ENCODE assay signal across 13 mouse cellular contexts in genomic region chr13:41510631-41511419, GRCm38 (mm10). TPM values are rescaled to one million over a fixed set of nuclear protein-coding genes. Genes with fewer than 3 reads are reported as not detected.
A peak's percentile ranks its signal among the peaks of the same experiment; 100 is the strongest.
DNase-seq lines count a peak whose midpoint lies in the region; ATAC-seq and TF ChIP-seq lines count a peak whose summit lies in the region.
"Had no signal": no experiment of that assay in that cellular context is flagged by ENCODE, and none has a peak within 500 bp of the region (broad histone marks: within the 10 kb centered on the region; RNA-seq: fewer than 3 reads in every experiment).

No protein-coding gene starts in this region.

- peak; percentile 24 for DNase-seq in gastrocnemius, adult 2 months
- no peak for DNase-seq in gastrocnemius, postnatal 36 days
- DNase-seq in lung, postnatal 0 days (ENCODE audit: low spot score), result peak; percentile 92
- DNase-seq in lung, postnatal 25 days (ENCODE audit: low spot score), result no peak
- no peak for DNase-seq in intestine, embryonic 14.5 days (ENCODE audit: low spot score)
- peak; percentile 52 for DNase-seq in skeletal muscle tissue, adult 2 months (ENCODE audit: low read depth, low spot score)
- no peak for DNase-seq in forebrain, embryonic 14.5 days (ENCODE audit: low spot score)
- DNase-seq in spleen, postnatal 36 days (ENCODE audit: low spot score in 2 of 2), result no peak

- H3K4me2 ChIP-seq in lung, postnatal 0 days (replicated peaks; ENCODE audit: low read depth, low read length), result no peak overlapping the region
- H3K4me2 ChIP-seq in intestine, embryonic 14.5 days (ENCODE audit: low read length), result 0 out of 2 replicates have a peak overlapping the region, but pooled peaks have one; percentile 11
- H3K4me2 ChIP-seq in forebrain, embryonic 14.5 days (ENCODE audit: low read length), result no peak overlapping the region
- H3K4me2 ChIP-seq: forebrain, embryonic 13.5 days; midbrain, embryonic 15.5 days had no signal

- H3K4me3 ChIP-seq in gastrocnemius, adult 2 months, result peak overlapping the region; percentile 36
- H3K4me3 ChIP-seq in lung, postnatal 0 days (ENCODE audit: low read depth, low read length), result no peak overlapping the region
- no peak overlapping the region for H3K4me3 ChIP-seq in intestine, embryonic 14.5 days (ENCODE audit: low read depth, low read length)
- no peak overlapping the region for H3K4me3 ChIP-seq in forebrain, embryonic 14.5 days (ENCODE audit: low read depth, low read length)
- H3K4me3 ChIP-seq: forebrain, embryonic 13.5 days; hindbrain, embryonic 10.5 days; midbrain, embryonic 15.5 days had no signal

- intact Hi-C loops in gastrocnemius, adult 2 months (cut with DNase I), result no loop called here
- intact Hi-C loops in gastrocnemius, postnatal 36 days (cut with DNase I), result no loop called here

- no peaks in the 10 kb centered on the region for H3K9me3 ChIP-seq in lung, postnatal 0 days (ENCODE audit: low read length)
- H3K9me3 ChIP-seq in intestine, embryonic 14.5 days (ENCODE audit: control insufficient read depth, low read length), result no peaks in the 10 kb centered on the region
- H3K9me3 ChIP-seq in forebrain, embryonic 14.5 days (replicated peaks; ENCODE audit: control insufficient read depth, low read length), result no peaks in the 10 kb centered on the region
- H3K9me3 ChIP-seq: forebrain, embryonic 13.5 days; hindbrain, embryonic 10.5 days; midbrain, embryonic 15.5 days had no signal

- WGBS in lung, postnatal 0 days, result 30% methylated on average over 7 of the region's 7 CpGs
- 36% methylated on average over 7 of the region's 7 CpGs for WGBS in intestine, embryonic 14.5 days
- 54% methylated on average over 7 of the region's 7 CpGs for WGBS in forebrain, embryonic 14.5 days

- ATAC-seq in lung, postnatal 0 days, result peak; percentile 81
- no peak; the same call in 1 of the 2 replicates for ATAC-seq in intestine, embryonic 14.5 days (replicated peaks; ENCODE audit: low FRiP score, low TSS enrichment, low read depth)
- no peak for ATAC-seq in forebrain, embryonic 14.5 days
- ATAC-seq: CD4-positive, CD25-positive, alpha-beta regulatory T cell, adult 4 months; forebrain, embryonic 13.5 days; midbrain, embryonic 15.5 days had no signal

- no peak for TF ChIP-seq CTCF in gastrocnemius, adult 2 months (IDR thresholded peaks at IDR 0.05)
- no peak for TF ChIP-seq CTCF in lung, postnatal 0 days (IDR thresholded peaks at IDR 0.05)

- peak overlapping the region; percentile 69 for H3K27ac ChIP-seq in gastrocnemius, adult 2 months
- H3K27ac ChIP-seq in lung, postnatal 0 days (ENCODE audit: low read length), result peak overlapping the region; percentile 76
- peak overlapping the region; percentile 38; the same call in 1 of the 2 replicates for H3K27ac ChIP-seq in intestine, embryonic 14.5 days (ENCODE audit: low read depth)
- no peak overlapping the region for H3K27ac ChIP-seq in forebrain, embryonic 14.5 days (ENCODE audit: low read depth, low read length)
- H3K27ac ChIP-seq: forebrain, embryonic 13.5 days; hindbrain, embryonic 10.5 days; liver, embryonic 14.5 days; midbrain, embryonic 15.5 days had no signal

- H3K9ac ChIP-seq in lung, postnatal 0 days (replicated peaks; ENCODE audit: low read depth), result no peak overlapping the region
- no peak overlapping the region for H3K9ac ChIP-seq in intestine, embryonic 14.5 days (ENCODE audit: low read length)
- H3K9ac ChIP-seq in forebrain, embryonic 14.5 days (ENCODE audit: low read length), result no peak overlapping the region
- H3K9ac ChIP-seq: forebrain, embryonic 13.5 days; liver, embryonic 14.5 days; midbrain, embryonic 15.5 days had no signal

- peak; percentile 76 for TF ChIP-seq EP300 in lung, postnatal 0 days (IDR thresholded peaks at IDR 0.05)

- no peaks in the 10 kb centered on the region for H3K36me3 ChIP-seq in lung, postnatal 0 days (ENCODE audit: insufficient read depth, low read length)
- H3K36me3 ChIP-seq in intestine, embryonic 14.5 days (ENCODE audit: control insufficient read depth, insufficient read depth, low read length), result no peaks in the 10 kb centered on the region
- no peaks in the 10 kb centered on the region for H3K36me3 ChIP-seq in forebrain, embryonic 14.5 days (ENCODE audit: control insufficient read depth, insufficient read depth, low read length)
- H3K36me3 ChIP-seq: hindbrain, embryonic 10.5 days; midbrain, embryonic 15.5 days had no signal

- H3K4me1 ChIP-seq in lung, postnatal 0 days (ENCODE audit: insufficient read depth, low read depth, low read length), result peaks cover 6% of the 10 kb centered on the region; the same call in 1 of the 2 replicates
- peaks cover 21% of the 10 kb centered on the region for H3K4me1 ChIP-seq in intestine, embryonic 14.5 days (replicated peaks; ENCODE audit: control insufficient read depth, insufficient read depth, low read length)
- H3K4me1 ChIP-seq in forebrain, embryonic 14.5 days (ENCODE audit: control insufficient read depth, insufficient read depth, low read length), result no peaks in the 10 kb centered on the region
- H3K4me1 ChIP-seq: midbrain, embryonic 15.5 days had no signal

- H3K27me3 ChIP-seq in lung, postnatal 0 days (replicated peaks; ENCODE audit: insufficient read depth, low read length), result no peaks in the 10 kb centered on the region
- no peaks in the 10 kb centered on the region for H3K27me3 ChIP-seq in intestine, embryonic 14.5 days (replicated peaks; ENCODE audit: control insufficient read depth, insufficient read depth, low read length)
- H3K27me3 ChIP-seq in forebrain, embryonic 14.5 days (replicated peaks; ENCODE audit: control insufficient read depth, insufficient read depth, low read length), result no peaks in the 10 kb centered on the region
- H3K27me3 ChIP-seq: forebrain, embryonic 13.5 days; midbrain, embryonic 15.5 days had no signal

RNA-seq across cellular contexts. Expression of gene Nedd9, which starts 23.7 kb away (rescaled TPM):
- total RNA-seq in gastrocnemius, adult 2 months (2021), result 10 to 100 TPM in 1 of 2 experiments, 1 to 10 TPM in 1; 4.2 to 11.2 TPM
- 1 to 10 TPM; 5.7 to 7.0 TPM for total RNA-seq in gastrocnemius, postnatal 36 days (2021)
- 79.1 and 79.3 TPM in 2 replicates for polyA plus RNA-seq in lung, postnatal 0 days (2015; fragmentation: Nextera tagmentation; extraction: Ambion mirVana)
- polyA plus RNA-seq in intestine, embryonic 14.5 days (2014; fragmentation: Nextera tagmentation; extraction: Ambion mirVana), result 56.5 and 59.7 TPM in 2 replicates
- 25.0 and 27.7 TPM in 2 replicates for polyA plus RNA-seq in forebrain, embryonic 14.5 days (2014; fragmentation: Nextera tagmentation; extraction: Ambion mirVana)

Comparison
In these comparisons a context has a peak if more than half of its experiments do, and no peak if none do; other contexts are left out.
1. DNase-seq: peak in gastrocnemius, adult 2 months (single experiment), lung, postnatal 0 days (single experiment) and skeletal muscle tissue, adult 2 months (single experiment); none in gastrocnemius, postnatal 36 days (0 of 2), lung, postnatal 25 days (single experiment), intestine, embryonic 14.5 days (single experiment), forebrain, embryonic 14.5 days (single experiment) and spleen, postnatal 36 days (0 of 2).